Mouse (Mus musculus) midbrain, embryonic 15.5 days (tissue): ENCODE data around the gene 1700113H08Rik. TPM values are rescaled to one million over a fixed set of nuclear protein-coding genes. Genes with fewer than 3 reads are reported as not detected.

Experiments
- ATAC-seq: fragments of 200-750 bp; cut with Nextera tagmentation; replicated peaks from 2 replicates; pipeline ENCODE4 v1.8.0; 2017; ENCODE audit warnings: moderate TSS enrichment
- H3K27ac ChIP-seq: fragments of 300-500 bp; sonication (generic); 2 replicates; pipeline ENCODE4 v1.5.1; 2015; ENCODE audit warnings: mild to moderate bottlenecking, inconsistent platforms
- H3K27me3 ChIP-seq: fragments of 300-500 bp; sonication (generic); replicated peaks from 2 replicates; pipeline ENCODE4 v1.6.1; 2015; ENCODE audit warnings: inconsistent platforms
- H3K36me3 ChIP-seq: fragments of 300-500 bp; sonication (generic); replicated peaks from 2 replicates; pipeline ENCODE4 v1.6.1; 2015; ENCODE audit warnings: inconsistent platforms
- H3K4me1 ChIP-seq: fragments of 300-500 bp; sonication (generic); 2 replicates; pipeline ENCODE4 v1.6.1; 2015; ENCODE audit warnings: inconsistent platforms
- H3K4me2 ChIP-seq: fragments of 300-500 bp; sonication (generic); 2 replicates; pipeline ENCODE4 v1.6.1; 2015; ENCODE audit warnings: inconsistent platforms, mild to moderate bottlenecking, moderate library complexity
- H3K4me3 ChIP-seq: fragments of 300-500 bp; sonication (generic); 2 replicates; pipeline ENCODE4 v1.5.1; 2015; ENCODE audit warnings: mild to moderate bottlenecking, inconsistent platforms
- H3K9ac ChIP-seq: fragments of 300-500 bp; sonication (generic); 2 replicates; pipeline ENCODE4 v1.6.1; 2015; ENCODE audit warnings: mild to moderate bottlenecking, inconsistent platforms
- H3K9me3 ChIP-seq: fragments of 300-500 bp; sonication (generic); 2 replicates; pipeline ENCODE4 v1.6.1; 2016; ENCODE audit warnings: inconsistent platforms
- WGBS: fragments of 180-500 bp; shearing (Covaris S2); methylation state at CpG from one replicate; pipeline ENCODE4 v1.1.7; 2015; ENCODE audit warnings: mixed read lengths; 5-methylcytosine and 5-hydroxymethylcytosine counted together
- polyA plus RNA-seq: library from polyadenylated mRNA; unstranded; fragments of >200 nt; fragmentation: Nextera tagmentation; extraction: Ambion mirVana; gene quantifications from 2 replicates; pipeline ENCODE4 v1.2.1, GENCODE M21; 2015

Gene 1700113H08Rik
- polyA plus RNA-seq, 1 experiment from 2014 or later, result not detected

DNA sequence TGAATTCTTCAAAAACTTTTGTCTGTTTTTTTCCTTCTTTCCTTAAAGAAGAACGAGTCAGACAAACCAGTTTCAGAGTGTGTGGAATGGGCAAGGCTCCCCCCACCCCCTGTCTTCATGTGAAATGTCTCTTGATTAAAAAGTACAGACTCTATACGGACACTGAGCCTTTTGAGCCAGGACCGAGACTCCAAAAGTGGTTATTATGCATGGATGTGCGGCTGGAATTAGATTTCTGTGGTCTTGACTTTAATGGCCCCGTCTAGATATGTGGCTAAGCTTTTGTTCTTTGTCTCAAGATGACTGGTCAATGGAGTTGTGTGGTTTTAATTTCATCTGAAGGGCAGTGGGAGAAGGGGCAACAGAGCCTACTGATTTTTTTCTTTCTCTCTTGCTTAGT is 29.8 kb downstream of the 1700113H08Rik start:
- ATAC-seq, result no peak
- Histone ChIP-seq H3K4me1 (no peaks in the 10 kb centered on the region), H3K9ac (no peak overlapping the region), H3K27me3 (no peaks in the 10 kb centered on the region), H3K9me3 (no peaks in the 10 kb centered on the region), H3K36me3 (no peaks in the 10 kb centered on the region), H3K4me2 (no peak overlapping the region), H3K4me3 (no peak overlapping the region), H3K27ac (no peak overlapping the region)
- WGBS, result 41% methylated on average over 5 of the region's 5 CpGs

DNA sequence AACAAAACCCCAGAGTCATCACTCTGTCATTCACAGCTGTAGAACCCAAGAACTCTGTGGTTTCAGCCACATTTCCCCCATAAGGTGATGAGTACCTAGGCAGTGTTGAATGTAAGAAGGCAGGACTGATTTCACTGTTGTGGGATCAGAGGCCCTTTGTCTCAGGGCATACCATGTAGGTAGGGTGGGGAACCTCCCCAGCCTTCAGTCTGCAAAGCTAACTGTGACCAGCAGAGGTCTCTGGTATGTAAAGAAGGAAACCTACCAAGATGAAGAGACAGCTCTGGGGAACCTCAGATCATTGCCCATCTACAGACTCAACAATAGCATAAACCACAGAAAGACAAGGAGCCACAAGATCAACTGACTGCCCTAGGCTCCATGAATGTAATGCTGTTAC is 36.4 kb downstream of the 1700113H08Rik start:
- Histone ChIP-seq H3K9me3 (no peaks in the 10 kb centered on the region), H3K4me3 (no peak overlapping the region), H3K9ac (no peak overlapping the region), H3K36me3 (no peaks in the 10 kb centered on the region), H3K4me1 (no peaks in the 10 kb centered on the region), H3K4me2 (no peak overlapping the region), H3K27ac (no peak overlapping the region), H3K27me3 (no peaks in the 10 kb centered on the region)
- ATAC-seq, result no peak

DNA sequence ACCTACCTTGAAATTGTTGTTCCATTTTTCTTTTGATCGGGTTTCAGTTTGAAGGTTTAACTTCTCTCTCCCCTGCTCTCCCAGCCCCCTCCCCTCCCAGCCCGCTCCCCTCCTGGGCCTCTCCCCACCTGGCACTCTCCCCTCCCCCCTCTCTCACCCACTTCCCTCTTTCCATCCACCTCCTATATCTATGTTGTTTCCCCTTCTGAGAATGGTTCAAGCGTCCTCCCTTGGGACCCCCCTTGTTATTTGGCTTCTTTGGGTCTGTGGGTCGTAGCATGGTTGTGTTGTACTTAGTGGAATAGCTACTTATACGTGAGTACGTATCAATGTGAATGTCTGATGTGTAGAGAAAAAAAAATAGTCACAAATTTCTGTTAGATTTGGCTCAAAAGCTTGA is 40.9 kb downstream of the 1700113H08Rik start:
- Histone ChIP-seq H3K27me3 (no peaks in the 10 kb centered on the region), H3K9me3 (no peaks in the 10 kb centered on the region), H3K4me1 (peaks cover 18% of the 10 kb centered on the region), H3K4me3 (no peak overlapping the region), H3K4me2 (no peak overlapping the region), H3K36me3 (no peaks in the 10 kb centered on the region), H3K27ac (no peak overlapping the region), H3K9ac (no peak overlapping the region)
- WGBS, result 61% methylated on average over 6 of the region's 6 CpGs
- no peak for ATAC-seq

DNA sequence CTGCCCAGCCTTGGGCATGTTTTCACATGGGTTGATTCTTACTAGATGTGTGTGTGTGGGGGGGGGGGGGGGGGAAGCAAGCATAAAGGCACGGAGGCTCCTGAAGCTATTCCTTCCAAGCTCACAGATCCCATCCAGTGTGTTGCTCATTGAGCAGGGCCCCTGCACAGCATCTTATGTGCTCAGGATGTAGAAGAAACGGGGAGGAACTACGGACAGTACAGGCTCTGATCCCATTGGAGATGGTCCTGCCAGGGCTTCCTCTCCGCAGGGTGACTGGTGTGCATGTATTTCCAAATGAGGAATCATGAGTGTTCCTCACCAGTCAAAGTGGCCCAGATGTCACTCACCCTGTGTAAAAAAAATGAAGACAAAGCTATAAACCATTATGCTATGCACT is 42.8 kb downstream of the 1700113H08Rik start:
- Histone ChIP-seq H3K27me3 (peaks cover 6% of the 10 kb centered on the region; the same call in 1 of the 2 replicates), H3K9me3 (no peaks in the 10 kb centered on the region), H3K4me1 (peaks cover 18% of the 10 kb centered on the region), H3K4me3 (no peak overlapping the region), H3K36me3 (no peaks in the 10 kb centered on the region), H3K27ac (no peak overlapping the region), H3K9ac (no peak overlapping the region), H3K4me2 (no peak overlapping the region)
- 28% methylated on average over 4 of the region's 4 CpGs for WGBS
- peak; percentile 15; the same call in 1 of the 2 replicates for ATAC-seq

DNA sequence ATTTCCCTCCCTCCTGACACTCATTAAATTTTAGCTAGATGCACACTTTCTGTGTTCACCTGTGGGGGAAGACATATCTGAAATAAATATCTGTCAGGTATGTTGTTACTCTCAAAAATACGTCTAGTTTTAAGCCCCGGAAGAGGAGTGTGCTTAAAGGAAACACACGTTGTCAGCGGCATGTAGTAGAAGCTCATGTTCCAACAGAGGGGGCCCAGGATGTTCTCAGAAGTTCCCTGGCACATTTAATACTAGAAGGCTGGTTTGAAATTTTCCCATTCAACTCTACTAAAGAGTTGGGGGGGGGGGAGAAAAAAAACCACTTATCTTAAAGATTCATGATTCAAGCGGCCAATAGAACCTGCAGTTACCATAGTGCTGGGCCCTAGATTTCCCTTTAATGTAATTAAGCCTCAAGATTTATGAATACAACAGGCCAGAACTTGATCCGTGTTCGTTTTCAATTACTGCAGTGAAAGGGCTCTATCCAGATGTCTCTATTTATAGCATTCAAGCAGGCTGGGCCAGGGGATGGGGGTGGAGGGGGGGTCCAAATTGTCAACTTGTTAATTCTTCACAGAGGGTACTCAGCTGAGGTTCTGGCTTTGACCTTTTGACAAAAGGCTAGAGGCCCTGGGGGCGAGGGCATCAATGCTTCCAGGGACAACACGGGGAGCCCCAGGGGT is 43.6 kb downstream of the 1700113H08Rik start:
- peaks cover 6% of the 10 kb centered on the region; the same call in 1 of the 2 replicates for H3K27me3 ChIP-seq
- ATAC-seq, result 0 out of 2 replicates have a peak, but pooled peaks have one; percentile 43

DNA sequence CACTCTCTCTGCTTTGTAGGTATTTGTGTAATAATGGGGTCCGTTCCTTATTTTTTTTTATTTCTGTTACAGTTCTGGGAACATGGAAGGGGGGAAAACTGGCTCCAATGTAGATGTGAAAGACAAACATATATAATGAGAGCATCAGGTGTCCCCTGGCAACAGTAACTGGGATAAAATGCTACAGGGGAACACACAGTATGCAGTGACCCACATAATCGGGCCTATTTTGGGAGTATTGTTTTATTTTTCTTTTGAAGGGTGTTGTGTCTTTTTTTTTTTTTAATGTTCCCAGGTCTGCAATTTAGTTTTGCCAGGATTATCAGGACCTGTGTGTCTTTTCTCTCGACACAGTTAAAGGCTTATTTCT is 44.1 kb downstream of the 1700113H08Rik start:
- Histone ChIP-seq H3K27me3 (peaks cover 6% of the 10 kb centered on the region; the same call in 1 of the 2 replicates), H3K36me3 (no peaks in the 10 kb centered on the region), H3K9ac (no peak overlapping the region), H3K27ac (no peak overlapping the region), H3K4me3 (no peak overlapping the region), H3K4me1 (peaks cover 18% of the 10 kb centered on the region), H3K4me2 (no peak overlapping the region), H3K9me3 (no peaks in the 10 kb centered on the region)
- WGBS, result 4% methylated on average over 3 of the region's 3 CpGs
- no peak for ATAC-seq

More for the DNA sequence above, 43.6 kb downstream of the 1700113H08Rik start:
- no peak overlapping the region for H3K4me2 ChIP-seq
- no peaks in the 10 kb centered on the region for H3K9me3 ChIP-seq
- H3K4me3 ChIP-seq, result no peak overlapping the region
- 10% methylated on average over 9 of the region's 9 CpGs for WGBS
- no peaks in the 10 kb centered on the region for H3K36me3 ChIP-seq
- no peak overlapping the region for H3K9ac ChIP-seq
- H3K4me1 ChIP-seq, result peaks cover 18% of the 10 kb centered on the region
- no peak overlapping the region for H3K27ac ChIP-seq

DNA sequence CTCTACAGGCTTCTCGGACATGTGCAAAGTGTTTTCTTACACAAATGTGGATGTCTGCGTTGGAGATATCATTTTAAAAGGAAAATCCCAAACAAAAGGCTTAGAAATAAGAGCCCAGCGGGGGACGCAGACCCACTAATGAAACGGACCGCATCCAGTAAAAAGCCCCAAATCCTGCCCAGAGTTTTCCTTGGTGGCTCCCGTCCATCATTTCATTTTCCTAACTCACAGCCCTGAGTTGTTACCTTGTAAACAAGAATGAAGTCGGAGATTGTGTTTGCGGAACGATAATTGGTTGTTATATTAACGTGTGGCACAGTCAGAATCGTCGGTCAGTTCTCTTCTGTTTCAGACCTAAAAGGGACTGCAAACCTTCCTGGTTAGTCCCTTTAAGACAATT is 44.6 kb downstream of the 1700113H08Rik start:
- Histone ChIP-seq H3K9ac (no peak overlapping the region), H3K9me3 (no peaks in the 10 kb centered on the region), H3K4me3 (no peak overlapping the region), H3K4me1 (peaks cover 21% of the 10 kb centered on the region), H3K4me2 (0 out of 2 replicates have a peak overlapping the region, but pooled peaks have one; percentile 14), H3K27ac (no peak overlapping the region), H3K36me3 (no peaks in the 10 kb centered on the region), H3K27me3 (peaks cover 6% of the 10 kb centered on the region; the same call in 1 of the 2 replicates)
- no peak for ATAC-seq
- WGBS, result 13% methylated on average over 13 of the region's 13 CpGs

DNA sequence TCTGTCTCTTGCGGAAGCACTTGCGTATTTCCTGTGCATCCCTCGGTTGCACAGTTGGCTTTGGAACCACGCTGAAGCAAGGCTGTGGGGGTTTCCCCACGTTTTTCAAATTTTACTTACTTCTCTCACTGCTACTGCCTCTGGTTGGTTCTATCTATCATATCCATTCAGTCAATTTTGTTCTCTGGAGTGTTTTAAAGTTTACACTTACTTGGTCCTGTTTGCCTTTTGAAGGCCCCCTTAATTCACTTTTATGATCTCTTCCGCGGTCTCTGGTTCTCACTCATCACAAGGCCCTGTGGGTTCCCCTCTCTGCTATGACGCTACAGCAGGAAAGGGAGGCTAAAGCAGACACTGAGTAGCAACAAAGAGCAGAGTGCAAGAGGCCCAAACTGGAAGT is 45.4 kb downstream of the 1700113H08Rik start:
- Histone ChIP-seq H3K36me3 (no peaks in the 10 kb centered on the region), H3K4me1 (peaks cover 22% of the 10 kb centered on the region), H3K9me3 (no peaks in the 10 kb centered on the region), H3K27me3 (peaks cover 6% of the 10 kb centered on the region; the same call in 1 of the 2 replicates), H3K4me3 (no peak overlapping the region), H3K4me2 (no peak overlapping the region), H3K9ac (no peak overlapping the region), H3K27ac (no peak overlapping the region)
- no peak for ATAC-seq
- 55% methylated on average over 8 of the region's 8 CpGs for WGBS

DNA sequence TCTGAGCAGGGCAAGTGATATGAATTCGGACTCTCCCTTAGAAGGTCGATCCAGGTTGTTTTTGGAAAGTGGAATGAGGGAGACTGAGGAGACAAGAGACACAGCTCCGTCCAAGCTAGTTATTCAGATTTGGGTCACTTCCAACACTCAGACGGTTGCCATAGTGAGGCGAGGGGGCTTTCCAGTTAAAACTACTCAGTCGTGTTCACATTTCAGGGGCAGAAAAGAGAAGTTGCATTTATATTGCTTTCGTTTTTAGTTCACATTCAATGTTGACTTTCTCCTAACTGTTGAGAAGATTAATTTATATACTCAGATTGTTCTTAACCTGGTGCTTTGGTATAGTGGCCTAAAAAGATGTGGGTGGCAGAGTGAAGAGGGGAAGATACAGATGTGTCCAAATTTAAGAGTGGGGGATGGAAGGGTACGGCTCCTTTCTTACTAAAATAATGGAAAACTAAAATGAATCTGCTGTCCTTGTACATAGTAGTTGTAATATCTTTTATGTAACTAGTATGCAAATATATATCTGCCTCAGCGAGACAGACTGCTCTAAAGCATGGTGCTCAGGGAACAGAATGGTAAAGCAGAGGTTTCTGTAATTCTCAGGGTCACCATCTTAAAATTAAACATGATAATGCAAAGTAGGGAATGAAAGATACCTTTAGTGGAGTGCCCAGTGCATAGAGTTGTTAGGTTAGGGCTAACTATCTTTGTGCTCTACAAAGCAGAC is 49.9 kb downstream of the 1700113H08Rik start:
- 66% methylated on average over 9 of the region's 9 CpGs for WGBS

DNA sequence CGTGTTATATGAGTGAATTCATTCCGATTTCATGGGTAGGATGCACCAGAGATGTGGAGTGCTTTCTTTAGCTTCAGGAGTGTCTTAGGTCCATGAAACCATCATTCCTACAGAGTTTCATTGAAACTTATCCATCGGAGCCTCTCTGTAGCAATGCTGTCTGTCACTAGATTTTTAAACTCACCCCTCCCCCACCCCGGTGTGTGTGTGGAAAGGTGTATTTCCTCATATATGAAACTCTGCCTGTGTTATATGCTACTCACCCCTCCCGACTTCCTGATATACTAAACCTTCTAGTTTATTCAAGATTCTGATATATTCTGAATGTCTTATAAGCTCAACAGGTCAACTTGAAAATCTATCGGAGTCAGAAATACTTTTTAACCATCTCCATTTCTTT is 50.5 kb downstream of the 1700113H08Rik start:
- H3K27me3 ChIP-seq, result peaks cover 6% of the 10 kb centered on the region; the same call in 1 of the 2 replicates
- H3K27ac ChIP-seq, result no peak overlapping the region
- H3K4me3 ChIP-seq, result no peak overlapping the region
- H3K4me1 ChIP-seq, result 0 out of 2 replicates have a peak, but pooled peaks cover 4% of the 10 kb centered on the region
- ATAC-seq, result no peak
- 91% methylated on average over 6 of the region's 6 CpGs for WGBS
- no peak overlapping the region for H3K4me2 ChIP-seq
- H3K9me3 ChIP-seq, result no peaks in the 10 kb centered on the region
- H3K36me3 ChIP-seq, result no peaks in the 10 kb centered on the region
- H3K9ac ChIP-seq, result no peak overlapping the region

More for the DNA sequence above, 49.9 kb downstream of the 1700113H08Rik start:
- Histone ChIP-seq H3K36me3 (no peaks in the 10 kb centered on the region), H3K4me3 (no peak overlapping the region), H3K4me1 (0 out of 2 replicates have a peak, but pooled peaks cover 4% of the 10 kb centered on the region), H3K27ac (no peak overlapping the region), H3K9me3 (no peaks in the 10 kb centered on the region), H3K4me2 (no peak overlapping the region), H3K9ac (no peak overlapping the region), H3K27me3 (peaks cover 6% of the 10 kb centered on the region; the same call in 1 of the 2 replicates)
- no peak for ATAC-seq

DNA sequence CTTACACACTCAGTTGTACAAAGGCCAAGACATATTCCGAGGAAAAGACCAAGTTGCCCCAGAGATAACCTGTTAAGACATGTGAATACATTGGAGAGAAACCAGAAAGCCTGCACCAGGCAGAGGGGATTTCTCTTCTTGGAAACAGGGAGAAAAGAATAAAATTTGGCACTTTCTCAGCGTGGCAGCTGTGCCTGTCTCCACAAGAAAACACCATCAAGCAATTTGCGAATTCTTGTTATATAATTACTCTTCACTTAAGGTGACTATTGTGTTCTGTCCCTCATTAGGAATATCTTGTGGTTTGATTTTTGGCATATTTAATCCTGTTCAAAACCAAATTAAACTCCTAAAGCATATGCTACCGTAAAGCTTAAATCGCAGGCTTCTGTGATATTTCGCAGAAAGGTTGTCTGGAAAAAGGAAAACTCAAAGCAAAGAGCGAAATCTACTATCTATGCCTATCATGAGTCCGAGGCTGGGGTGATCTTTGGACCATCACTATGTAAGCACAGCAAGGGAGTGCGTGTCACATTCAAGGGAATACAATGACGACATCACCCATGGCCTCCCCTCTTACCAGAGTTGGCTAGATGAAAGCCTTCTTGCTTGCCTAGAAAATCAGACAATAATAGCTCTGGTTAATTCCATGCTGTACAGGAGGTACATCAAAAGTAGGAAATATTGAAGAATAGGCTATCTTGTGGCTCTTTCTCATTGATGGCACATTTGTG is 51.4 kb downstream of the 1700113H08Rik start:
- Histone ChIP-seq H3K4me3 (no peak overlapping the region), H3K4me1 (0 out of 2 replicates have a peak, but pooled peaks cover 4% of the 10 kb centered on the region), H3K9ac (no peak overlapping the region), H3K4me2 (no peak overlapping the region), H3K36me3 (no peaks in the 10 kb centered on the region), H3K27ac (no peak overlapping the region), H3K9me3 (no peaks in the 10 kb centered on the region), H3K27me3 (peaks cover 6% of the 10 kb centered on the region; the same call in 1 of the 2 replicates)
- ATAC-seq, result no peak
- WGBS, result 70% methylated on average over 10 of the region's 10 CpGs

DNA sequence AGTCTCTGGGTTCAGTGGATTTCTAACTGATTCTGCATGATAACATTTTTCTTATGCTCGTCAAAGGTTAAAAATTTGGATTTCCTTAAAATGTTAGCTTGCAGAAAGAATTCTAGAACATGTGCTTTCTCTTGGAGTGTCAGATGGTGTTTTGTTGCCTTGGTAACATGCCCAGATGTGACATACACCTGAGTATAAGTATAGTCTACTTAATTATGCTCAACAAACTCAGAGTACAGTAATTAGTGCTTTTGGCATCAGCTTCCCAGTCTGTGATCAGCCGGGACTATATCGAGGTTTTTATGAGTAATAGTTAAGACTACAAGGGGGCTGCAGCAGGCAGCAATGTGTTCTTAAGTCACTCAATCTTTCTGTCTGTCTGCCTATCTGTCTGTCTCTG is 53.1 kb downstream of the 1700113H08Rik start:
- H3K27ac ChIP-seq, result no peak overlapping the region
- H3K9me3 ChIP-seq, result no peaks in the 10 kb centered on the region
- no peak overlapping the region for H3K4me2 ChIP-seq
- no peak overlapping the region for H3K4me3 ChIP-seq
- 83% methylated on average over 3 of the region's 3 CpGs for WGBS
- H3K9ac ChIP-seq, result no peak overlapping the region
- no peaks in the 10 kb centered on the region for H3K36me3 ChIP-seq
- ATAC-seq, result no peak; the same call in 1 of the 2 replicates
- H3K27me3 ChIP-seq, result no peaks in the 10 kb centered on the region
- 0 out of 2 replicates have a peak, but pooled peaks cover 4% of the 10 kb centered on the region for H3K4me1 ChIP-seq
